Comparison of ENCODE assay signal across 16 mouse cellular contexts in the genomic region with DNA sequence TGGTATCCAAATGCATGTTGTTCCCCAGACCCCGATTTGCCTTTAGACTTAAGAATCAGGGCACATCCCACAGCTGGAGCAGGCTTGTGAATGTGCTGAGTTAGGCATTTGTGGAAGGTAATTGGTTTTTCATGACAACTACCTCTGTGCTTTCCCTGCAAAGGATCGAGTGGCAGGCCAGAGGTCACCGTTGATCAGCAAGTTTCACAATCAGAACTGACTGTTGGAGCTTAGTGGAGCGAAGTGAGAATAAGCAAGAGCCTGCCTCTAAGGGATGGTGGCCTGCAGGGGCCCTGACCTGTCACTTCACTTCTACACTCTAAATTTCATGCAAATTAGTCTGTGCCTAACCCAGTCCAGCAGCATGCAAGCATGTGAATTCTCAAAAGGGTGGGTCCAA.
DNase-seq lines count a peak whose midpoint lies in the region; ATAC-seq and TF ChIP-seq lines count a peak whose summit lies in the region.
"Had no signal": no experiment of that assay in that cellular context is flagged by ENCODE, and none has a peak within 500 bp of the region (broad histone marks: within the 10 kb centered on the region; RNA-seq: fewer than 3 reads in every experiment).

No protein-coding gene starts in this region.

- peaks cover 5% of the 10 kb centered on the region for H3K4me1 ChIP-seq in forebrain, embryonic 10.5 days
- no peaks in the 10 kb centered on the region for H3K4me1 ChIP-seq in forebrain, postnatal 0 days (ENCODE audit: insufficient read depth)
- H3K4me1 ChIP-seq in liver, embryonic 16.5 days (ENCODE audit: control insufficient read depth, low read depth, low read length), result no peaks in the 10 kb centered on the region
- no peaks in the 10 kb centered on the region for H3K4me1 ChIP-seq in liver, embryonic 12.5 days
- no peaks in the 10 kb centered on the region for H3K4me1 ChIP-seq in embryonic facial prominence, embryonic 11.5 days (ENCODE audit: control insufficient read depth, insufficient read depth, low read length)
- no peaks in the 10 kb centered on the region for H3K4me1 ChIP-seq in neural tube, embryonic 11.5 days (ENCODE audit: control insufficient read depth, insufficient read depth, low read length)
- H3K4me1 ChIP-seq: intestine, embryonic 15.5 days; limb, embryonic 12.5 days; neural tube, embryonic 12.5 days had no signal

- no peak overlapping the region for H3K4me2 ChIP-seq in forebrain, postnatal 0 days (ENCODE audit: low read depth)
- no peak overlapping the region for H3K4me2 ChIP-seq in liver, embryonic 16.5 days (ENCODE audit: low read depth, low read length)
- no peak overlapping the region for H3K4me2 ChIP-seq in liver, embryonic 12.5 days
- H3K4me2 ChIP-seq in embryonic facial prominence, embryonic 11.5 days (ENCODE audit: low read depth, low read length), result no peak overlapping the region
- H3K4me2 ChIP-seq in neural tube, embryonic 11.5 days (ENCODE audit: low read depth), result no peak overlapping the region
- H3K4me2 ChIP-seq: intestine, embryonic 15.5 days; limb, embryonic 12.5 days; lung, embryonic 14.5 days; neural tube, embryonic 12.5 days had no signal

- peak; percentile 14 for DNase-seq in forebrain, embryonic 10.5 days (ENCODE audit: extremely low spot score, low spot score)
- no peak for DNase-seq in forebrain, postnatal 0 days
- DNase-seq in embryonic facial prominence, embryonic 11.5 days (ENCODE audit: low spot score), result peak; percentile 55
- peak; percentile 38 for DNase-seq in neural tube, embryonic 11.5 days (ENCODE audit: low spot score)
- DNase-seq in B cell, adult 2 months, result no peak
- DNase-seq: adrenal gland, postnatal 25 days; gastrocnemius, postnatal 10 days; heart, postnatal 14 days; kidney, postnatal 36 days; lung, embryonic 14.5 days had no signal

- no peak overlapping the region for H3K9ac ChIP-seq in forebrain, postnatal 0 days
- H3K9ac ChIP-seq in liver, embryonic 16.5 days (ENCODE audit: low read depth, low read length), result no peak overlapping the region
- H3K9ac ChIP-seq in liver, embryonic 12.5 days, result no peak overlapping the region
- H3K9ac ChIP-seq in embryonic facial prominence, embryonic 11.5 days (replicated peaks; ENCODE audit: low read length), result no peak overlapping the region
- no peak overlapping the region for H3K9ac ChIP-seq in neural tube, embryonic 11.5 days (ENCODE audit: low read length)
- H3K9ac ChIP-seq: intestine, embryonic 15.5 days; limb, embryonic 12.5 days; lung, embryonic 14.5 days; neural tube, embryonic 12.5 days had no signal

- H3K27me3 ChIP-seq in forebrain, embryonic 10.5 days (ENCODE audit: poor library complexity, severe bottlenecking), result no peaks in the 10 kb centered on the region
- no peaks in the 10 kb centered on the region for H3K27me3 ChIP-seq in forebrain, postnatal 0 days (ENCODE audit: insufficient read depth, low read length)
- no peaks in the 10 kb centered on the region for H3K27me3 ChIP-seq in liver, embryonic 16.5 days (ENCODE audit: control insufficient read depth, insufficient read depth, low read depth, low read length)
- no peaks in the 10 kb centered on the region for H3K27me3 ChIP-seq in liver, embryonic 12.5 days (replicated peaks)
- H3K27me3 ChIP-seq in embryonic facial prominence, embryonic 11.5 days (ENCODE audit: control insufficient read depth, insufficient read depth, low read length), result no peaks in the 10 kb centered on the region
- H3K27me3 ChIP-seq in neural tube, embryonic 11.5 days (ENCODE audit: control insufficient read depth, insufficient read depth, low read length), result no peaks in the 10 kb centered on the region
- H3K27me3 ChIP-seq: intestine, embryonic 15.5 days; limb, embryonic 12.5 days; neural tube, embryonic 12.5 days had no signal

- no peak overlapping the region for H3K4me3 ChIP-seq in forebrain, embryonic 10.5 days
- H3K4me3 ChIP-seq in forebrain, postnatal 0 days (ENCODE audit: low read depth, low read length), result no peak overlapping the region
- no peak overlapping the region for H3K4me3 ChIP-seq in liver, embryonic 16.5 days (ENCODE audit: low read depth, low read length)
- H3K4me3 ChIP-seq in liver, embryonic 12.5 days, result no peak overlapping the region
- no peak overlapping the region for H3K4me3 ChIP-seq in embryonic facial prominence, embryonic 11.5 days (ENCODE audit: low read depth, low read length)
- no peak overlapping the region for H3K4me3 ChIP-seq in neural tube, embryonic 11.5 days (ENCODE audit: low read depth, low read length)
- H3K4me3 ChIP-seq: intestine, embryonic 15.5 days; limb, embryonic 12.5 days; neural tube, embryonic 12.5 days had no signal

- no peak for ATAC-seq in forebrain, postnatal 0 days
- 0 out of 2 replicates have a peak, but pooled peaks have one; percentile 16 for ATAC-seq in liver, embryonic 16.5 days (ENCODE audit: low read depth)
- no peak for ATAC-seq in liver, embryonic 12.5 days
- ATAC-seq in embryonic facial prominence, embryonic 11.5 days (replicated peaks; ENCODE audit: insufficient number of reproducible peaks, low FRiP score, low TSS enrichment, low read depth), result peak; percentile 73; the same call in 1 of the 2 replicates
- ATAC-seq in neural tube, embryonic 11.5 days (ENCODE audit: insufficient read depth, low FRiP score, low TSS enrichment), result no peak
- ATAC-seq in frontal cortex, adult (ENCODE audit: low TSS enrichment), result no peak
- ATAC-seq: intestine, embryonic 15.5 days had no signal

- no peaks in the 10 kb centered on the region for H3K9me3 ChIP-seq in forebrain, embryonic 10.5 days
- H3K9me3 ChIP-seq in forebrain, postnatal 0 days (ENCODE audit: low read length), result no peaks in the 10 kb centered on the region
- H3K9me3 ChIP-seq in liver, embryonic 16.5 days (replicated peaks; ENCODE audit: control insufficient read depth, low read length), result no peaks in the 10 kb centered on the region
- H3K9me3 ChIP-seq in liver, embryonic 12.5 days (replicated peaks), result no peaks in the 10 kb centered on the region
- H3K9me3 ChIP-seq in embryonic facial prominence, embryonic 11.5 days (replicated peaks; ENCODE audit: control insufficient read depth, low read length), result no peaks in the 10 kb centered on the region
- H3K9me3 ChIP-seq in neural tube, embryonic 11.5 days (ENCODE audit: control insufficient read depth, low read length), result no peaks in the 10 kb centered on the region
- H3K9me3 ChIP-seq: intestine, embryonic 15.5 days; limb, embryonic 12.5 days; neural tube, embryonic 12.5 days had no signal

- TF ChIP-seq CTCF in forebrain, postnatal 0 days (IDR thresholded peaks at IDR 0.05; ENCODE audit: low read depth), result no peak

- H3K36me3 ChIP-seq in forebrain, embryonic 10.5 days (replicated peaks), result no peaks in the 10 kb centered on the region
- H3K36me3 ChIP-seq in forebrain, postnatal 0 days (ENCODE audit: insufficient read depth), result no peaks in the 10 kb centered on the region
- no peaks in the 10 kb centered on the region for H3K36me3 ChIP-seq in liver, embryonic 16.5 days (ENCODE audit: control insufficient read depth, insufficient read depth)
- H3K36me3 ChIP-seq in liver, embryonic 12.5 days, result no peaks in the 10 kb centered on the region
- H3K36me3 ChIP-seq in embryonic facial prominence, embryonic 11.5 days (replicated peaks; ENCODE audit: control insufficient read depth, insufficient read depth, low read depth, low read length), result no peaks in the 10 kb centered on the region
- H3K36me3 ChIP-seq in neural tube, embryonic 11.5 days (ENCODE audit: control insufficient read depth, insufficient read depth, low read length), result no peaks in the 10 kb centered on the region
- H3K36me3 ChIP-seq: intestine, embryonic 15.5 days; limb, embryonic 12.5 days; neural tube, embryonic 12.5 days had no signal

- WGBS in forebrain, embryonic 10.5 days, result 18% methylated on average over 4 of the region's 4 CpGs
- 24% methylated on average over 4 of the region's 4 CpGs for WGBS in forebrain, postnatal 0 days
- WGBS in liver, embryonic 16.5 days (ENCODE audit: insufficient replicate concordance), result 39% methylated on average over 4 of the region's 4 CpGs
- 44% methylated on average over 4 of the region's 4 CpGs for WGBS in liver, embryonic 12.5 days (ENCODE audit: insufficient replicate concordance)
- WGBS in embryonic facial prominence, embryonic 11.5 days, result 12% methylated on average over 4 of the region's 4 CpGs
- WGBS in neural tube, embryonic 11.5 days, result 28% methylated on average over 4 of the region's 4 CpGs

- no peak overlapping the region for H3K27ac ChIP-seq in forebrain, embryonic 10.5 days
- no peak overlapping the region for H3K27ac ChIP-seq in forebrain, postnatal 0 days (ENCODE audit: low read depth, low read length)
- H3K27ac ChIP-seq in liver, embryonic 16.5 days (ENCODE audit: low read length), result no peak overlapping the region
- no peak overlapping the region for H3K27ac ChIP-seq in liver, embryonic 12.5 days
- H3K27ac ChIP-seq in embryonic facial prominence, embryonic 11.5 days (replicated peaks; ENCODE audit: low read depth, low read length), result no peak overlapping the region
- H3K27ac ChIP-seq in neural tube, embryonic 11.5 days (ENCODE audit: low read depth, low read length), result no peak overlapping the region
- H3K27ac ChIP-seq: intestine, embryonic 15.5 days; limb, embryonic 12.5 days; neural tube, embryonic 12.5 days had no signal

Comparison
In these comparisons a context has a peak if more than half of its experiments do, and no peak if none do; other contexts are left out.
1. DNase-seq: peak in forebrain, embryonic 10.5 days (single experiment), embryonic facial prominence, embryonic 11.5 days (single experiment) and neural tube, embryonic 11.5 days (single experiment); none in forebrain, postnatal 0 days (single experiment) and B cell, adult 2 months (0 of 2).
2. ATAC-seq: peak in liver, embryonic 16.5 days (single experiment) and embryonic facial prominence, embryonic 11.5 days (single experiment); none in forebrain, postnatal 0 days (single experiment), liver, embryonic 12.5 days (single experiment), neural tube, embryonic 11.5 days (single experiment) and frontal cortex, adult (single experiment).